Mouse (Mus musculus) embryo, embryonic 11 days (tissue): ENCODE measurements around the gene Il31.
"Not testable (repeated sequence)": the region's sequence is repeated elsewhere in the genome, so short reads cannot be mapped to it uniquely, and the experiment has no call there.

ENCODE experiments used
- DNase-seq: peaks from one replicate; pipeline ENCODE4 v3.0.0-alpha.2; 2015

Il31 gene

GRCm38 (mm10) chr5:123489112-123489785 is at the start of gene Il31, which contains the start of gene Lrrc43:
TSS of gene Il31 (minus strand) at chr5:123489489.
TSS of gene Lrrc43 (plus strand) at chr5:123489305.
- DNase-seq: peak; percentile 77

GRCm38 (mm10) chr5:123533801-123534200 is 44.5 kb upstream of the Il31 start:
- DNase-seq: no peak

GRCm38 (mm10) chr5:123530056-123530455 is 40.8 kb upstream of the Il31 start:
- DNase-seq: no peak

GRCm38 (mm10) chr5:123528641-123529040 is 39.4 kb upstream of the Il31 start:
- DNase-seq: no peak

GRCm38 (mm10) chr5:123525916-123526495 is 36.7 kb upstream of the Il31 start:
- DNase-seq: no peak

- DNase-seq: no peak
Observed at GRCm38 (mm10) chr5:123525281-123525680, 36.0 kb upstream of the Il31 start, which contains the start of gene Gm49027. TSS of gene Gm49027 (minus strand) at chr5:123525488.

- DNase-seq: peak; percentile 89
Observed at GRCm38 (mm10) chr5:123524393-123524750, 35.1 kb upstream of the Il31 start.

GRCm38 (mm10) chr5:123523692-123524392 is 34.6 kb upstream of the Il31 start, which contains the start of gene Diablo:
TSS of gene Diablo (minus strand) at chr5:123524176.
- DNase-seq: peak; percentile 100

- DNase-seq: no peak
Observed at GRCm38 (mm10) chr5:123522166-123522565, 32.9 kb upstream of the Il31 start.

GRCm38 (mm10) chr5:123521621-123522020 is 32.3 kb upstream of the Il31 start:
- DNase-seq: no peak

- DNase-seq: no peak
Observed at GRCm38 (mm10) chr5:123520666-123521065, 31.4 kb upstream of the Il31 start.

GRCm38 (mm10) chr5:123514871-123515270 is 25.6 kb upstream of the Il31 start:
- DNase-seq: no peak

- DNase-seq: no peak
Observed at GRCm38 (mm10) chr5:123512102-123512501, 22.8 kb upstream of the Il31 start.

- not testable (repeated sequence) for DNase-seq
Observed at GRCm38 (mm10) chr5:123511426-123511825, 22.1 kb upstream of the Il31 start.

GRCm38 (mm10) chr5:123510160-123510559 is 20.9 kb upstream of the Il31 start, which contains the start of gene B3gnt4:
TSS of gene B3gnt4 (plus strand) at chr5:123510460.
- no peak for DNase-seq

- DNase-seq: peak; percentile 41
Observed at GRCm38 (mm10) chr5:123508921-123509320, 19.6 kb upstream of the Il31 start.

- peak; percentile 96 for DNase-seq
Observed at GRCm38 (mm10) chr5:123507936-123508723, 18.8 kb upstream of the Il31 start.

GRCm38 (mm10) chr5:123501973-123502372 is 12.7 kb upstream of the Il31 start:
- DNase-seq: no peak

- peak; percentile 20 for DNase-seq
Observed at GRCm38 (mm10) chr5:123499717-123500116, 10.4 kb upstream of the Il31 start.

- peak; percentile 31 for DNase-seq
Observed at GRCm38 (mm10) chr5:123489935-123490334, 646 bp upstream of the Il31 start.

GRCm38 (mm10) chr5:123487659-123488395 is 1.5 kb downstream of the Il31 start:
- no peak for DNase-seq

GRCm38 (mm10) chr5:123473817-123474216 is 15.5 kb downstream of the Il31 start:
- DNase-seq: no peak
